Mouse (Mus musculus) MEL (cell line): ENCODE results near the gene Mei4. TPM values are rescaled to one million over a fixed set of nuclear protein-coding genes. Genes with fewer than 3 reads are reported as not detected.

Experiments
- DNase-seq: peaks from one replicate; pipeline ENCODE4 v3.0.0; 2011; ENCODE audit warnings: low read depth, low spot score
- H3K27ac ChIP-seq: 2 replicates; pipeline ENCODE4 v1.5.1; 2012; ENCODE audit warnings: low read depth, mild to moderate bottlenecking, control low read depth, low read length, moderate library complexity; ENCODE audit not compliant: control insufficient read depth
- H3K27me3 ChIP-seq, 2 experiments: fragments of 150-350 bp in 1 of 2; sonication (generic) in 1 of 2; 2 replicates each; pipeline ENCODE4 v1.6.1; 2012; ENCODE audit warnings: low read length in 2 of 2, mild to moderate bottlenecking in 2 of 2, improper control_type of control experiment in 1 of 2, moderate library complexity in 1 of 2; ENCODE audit not compliant: insufficient read depth in 2 of 2, control insufficient read depth in 1 of 2
- H3K36me3 ChIP-seq, 2 experiments: 2 replicates each; pipeline ENCODE4 v1.6.1; 2012 to 2014; ENCODE audit warnings: low read length in 2 of 2, improper control_type of control experiment in 1 of 2, inconsistent platforms in 1 of 2, mild to moderate bottlenecking in 1 of 2; ENCODE audit not compliant: insufficient read depth in 2 of 2, control insufficient read depth in 1 of 2
- H3K4me1 ChIP-seq, 2 experiments: fragments of 150-350 bp in 1 of 2; sonication (generic) in 1 of 2; 2 replicates each; pipeline ENCODE4 v1.6.1; 2012; ENCODE audit warnings: low read length in 2 of 2, improper control_type of control experiment in 1 of 2, mild to moderate bottlenecking in 1 of 2; ENCODE audit not compliant: insufficient read depth in 2 of 2, control insufficient read depth in 1 of 2
- H3K4me3 ChIP-seq, 2 experiments: fragments of 150-350 bp in 1 of 2; sonication (generic) in 1 of 2; 2 replicates each; pipeline ENCODE4 v1.5.1; 2012; ENCODE audit warnings: low read depth in 2 of 2, low read length in 2 of 2, mild to moderate bottlenecking in 2 of 2, moderate library complexity in 2 of 2, control low read depth in 1 of 2, improper control_type of control experiment in 1 of 2; ENCODE audit not compliant: control insufficient read depth in 1 of 2, insufficient read depth in 1 of 2
- H3K79me2 ChIP-seq: 2 replicates; pipeline ENCODE4 v1.6.1; 2012; ENCODE audit warnings: mild to moderate bottlenecking, low read length, moderate library complexity; ENCODE audit not compliant: control insufficient read depth, poor library complexity, insufficient read depth
- H3K9ac ChIP-seq: 2 replicates; pipeline ENCODE4 v1.6.1; 2012; ENCODE audit warnings: low read depth, mild to moderate bottlenecking, control low read depth, low read length, moderate library complexity; ENCODE audit not compliant: control insufficient read depth, poor library complexity, severe bottlenecking
- H3K9me3 ChIP-seq: fragments of 150-350 bp; sonication (generic); replicated peaks from 2 replicates; pipeline ENCODE4 v1.6.1; 2012; ENCODE audit warnings: mild to moderate bottlenecking, low read length, improper control_type of control experiment, moderate library complexity; ENCODE audit not compliant: insufficient read depth
- CHD1 ChIP-seq: IDR thresholded peaks from 2 replicates; pipeline ENCODE4 v1.6.1; 2012; ENCODE audit warnings: low read depth, mild to moderate bottlenecking, inconsistent platforms, low read length, improper control_type of control experiment
- EP300 ChIP-seq, 2 experiments: IDR thresholded peaks; 2 replicates each; pipeline ENCODE4 v1.6.1; 2011; ENCODE audit warnings: improper control_type of control experiment in 2 of 2, low read length in 2 of 2, low read depth in 1 of 2, mild to moderate bottlenecking in 1 of 2
- GATA1 ChIP-seq: IDR thresholded peaks from 2 replicates; pipeline ENCODE4 v1.6.1; 2011; ENCODE audit warnings: low read depth, low read length, improper control_type of control experiment
- MAFK ChIP-seq: IDR thresholded peaks from 2 replicates; pipeline ENCODE4 v1.6.1; 2011; ENCODE audit warnings: low read depth, mild to moderate bottlenecking, low read length, improper control_type of control experiment, borderline replicate concordance
- MAX ChIP-seq: IDR thresholded peaks from 2 replicates; pipeline ENCODE4 v1.6.1; 2011; ENCODE audit warnings: low read length, improper control_type of control experiment
- MEF2A ChIP-seq: IDR thresholded peaks from 2 replicates; pipeline ENCODE4 v1.6.1; 2014; ENCODE audit warnings: low read depth, mild to moderate bottlenecking, inconsistent platforms, low read length, improper control_type of control experiment; ENCODE audit not compliant: poor library complexity, insufficient replicate concordance, severe bottlenecking; ENCODE audit errors: extremely low read depth
- NELFE ChIP-seq: IDR thresholded peaks from 2 replicates; pipeline ENCODE4 v1.6.1; 2011; ENCODE audit warnings: low read depth, low read length, improper control_type of control experiment
- NRF1 ChIP-seq: IDR thresholded peaks from 2 replicates; pipeline ENCODE4 v1.6.1; 2014; ENCODE audit warnings: low read depth, mild to moderate bottlenecking, inconsistent platforms, low read length, improper control_type of control experiment, moderate library complexity; ENCODE audit not compliant: poor library complexity, insufficient read depth, severe bottlenecking
- POLR2AphosphoS5 ChIP-seq: IDR thresholded peaks from 2 replicates; pipeline ENCODE4 v1.6.1; 2012; ENCODE audit warnings: low read depth, borderline replicate concordance, mild to moderate bottlenecking, inconsistent platforms, low read length, moderate library complexity, mixed read lengths
- RAD21 ChIP-seq: IDR thresholded peaks from 2 replicates; pipeline ENCODE4 v1.6.1; 2011; ENCODE audit warnings: mild to moderate bottlenecking, low read depth, low read length, improper control_type of control experiment
- SMC3 ChIP-seq: IDR thresholded peaks from 2 replicates; pipeline ENCODE4 v1.6.1; 2011; ENCODE audit warnings: low read depth, low read length, improper control_type of control experiment
- TAL1 ChIP-seq: IDR thresholded peaks from 2 replicates; pipeline ENCODE4 v1.6.1; 2012; ENCODE audit warnings: mild to moderate bottlenecking, inconsistent platforms, low read length, moderate library complexity, mixed read lengths
- UBTF ChIP-seq: IDR thresholded peaks from 2 replicates; pipeline ENCODE4 v1.6.1; 2012; ENCODE audit warnings: low read depth, mild to moderate bottlenecking, inconsistent platforms, low read length, improper control_type of control experiment, moderate library complexity, borderline replicate concordance; ENCODE audit not compliant: insufficient read depth
- USF1 ChIP-seq: IDR thresholded peaks from 2 replicates; pipeline ENCODE4 v1.6.1; 2014; ENCODE audit warnings: low read depth, mild to moderate bottlenecking, inconsistent platforms, low read length, improper control_type of control experiment, moderate library complexity
- USF2 ChIP-seq, 2 experiments: IDR thresholded peaks; 2 replicates each; pipeline ENCODE4 v1.6.1; 2011 to 2012; ENCODE audit warnings: improper control_type of control experiment in 2 of 2, low read length in 2 of 2, borderline replicate concordance in 1 of 2, inconsistent platforms in 1 of 2, low read depth in 1 of 2, mild to moderate bottlenecking in 1 of 2; ENCODE audit not compliant: insufficient read depth in 1 of 2
- polyA plus RNA-seq, 2 experiments: library from polyadenylated mRNA; stranded (reverse) in 1 of 2; unstranded in 1 of 2; fragments of >175 nt in 1 of 2; fragments of >200 nt in 1 of 2; gene quantifications; 2 replicates each; pipeline versions ENCODE4 v1.2.1 to v1.2.4; 2012; ENCODE audit warnings: low replicate concordance in 2 of 2, low read depth in 1 of 2; ENCODE audit not compliant: insufficient read length in 2 of 2, insufficient read depth in 1 of 2, missing spikeins in 1 of 2
- total RNA-seq: library from RNA; depleted of rRNA; stranded (reverse); fragments of 300-350 nt; gene quantifications from 2 replicates; pipeline ENCODE4 v1.2.3, GENCODE M21; 2012

Gene Mei4
- total and polyA plus RNA-seq, 3 experiments, result not detected

GRCm38 (mm10) chr9:82012991-82013390, 149.5 kb downstream of the Mei4 start:
- Histone ChIP-seq H3K4me3 (no peak overlapping the region), H3K4me1 (no peaks in the 10 kb centered on the region), H3K9ac (no peak overlapping the region), H3K27me3 (peaks cover 0 to 1% of the 10 kb centered on the region in 2 experiments; a peak in 2 of 4 replicates), H3K79me2 (no peaks in the 10 kb centered on the region), H3K36me3 (no peaks in the 10 kb centered on the region), H3K27ac (no peak overlapping the region)
- DNase-seq, result no peak
- TF ChIP-seq MAX (no peak), UBTF (no peak), MEF2A (no peak), RAD21 (no peak), MAFK (no peak), CHD1 (no peak), SMC3 (no peak), POLR2AphosphoS5 (no peak), USF1 (no peak), EP300 (IDR thresholded peaks at IDR 0.05; ENCODE audit: low read depth in 1 of 2, low read length in 2 of 2) (no peak), TAL1 (no peak), USF2 (IDR thresholded peaks at IDR 0.05; ENCODE audit: borderline replicate concordance in 1 of 2, insufficient read depth in 1 of 2, low read depth in 1 of 2, low read length in 2 of 2) (no peak)
- TF ChIP-seq, all 39 proteins: peak for 0
- no peaks in the 10 kb centered on the region for H3K9me3 ChIP-seq

- TF ChIP-seq USF2 (IDR thresholded peaks at IDR 0.05; ENCODE audit: borderline replicate concordance in 1 of 2, insufficient read depth in 1 of 2, low read depth in 1 of 2, low read length in 2 of 2), result no peak
- no peak for TF ChIP-seq NELFE
- TF ChIP-seq POLR2AphosphoS5, result no peak
- TF ChIP-seq NRF1, result no peak
- no peak for TF ChIP-seq SMC3
- no peak for TF ChIP-seq GATA1
- TF ChIP-seq, all 39 proteins: peak for 0
- Histone ChIP-seq H3K9me3 (no peaks in the 10 kb centered on the region), H3K9ac (no peak overlapping the region), H3K79me2 (no peaks in the 10 kb centered on the region), H3K36me3 (no peaks in the 10 kb centered on the region), H3K4me3 (no peak overlapping the region), H3K27me3 (no peaks in the 10 kb centered on the region), H3K4me1 (no peaks in the 10 kb centered on the region), H3K27ac (no peak overlapping the region)
- no peak for DNase-seq
Measured at GRCm38 (mm10) chr9:82042515-82043056, 179.1 kb downstream of the Mei4 start.
